Mouse (Mus musculus) megakaryocyte-erythroid progenitor cell, adult 5-6 weeks (primary cell): ENCODE measurements around the gene Fam189a1. TPM values are rescaled to one million over a fixed set of nuclear protein-coding genes. Genes with fewer than 3 reads are reported as not detected.

Experiments used
- ATAC-seq: replicated peaks from 2 replicates; pipeline ENCODE4 v1.8.0; 2016; ENCODE audit warnings: mild to moderate bottlenecking, inconsistent platforms; ENCODE audit not compliant: severe bottlenecking, poor library complexity, low FRiP score, low TSS enrichment
- total RNA-seq, 2 experiments: library from RNA; stranded (forward) in 1 of 2; stranded (reverse) in 1 of 2; fragments of 200-1000, 215-1000 nt in 1 of 2; fragments of >200 nt in 1 of 2; fragmentation: Nextera tagmentation in 1 of 2; gene quantifications; 2 replicates each; pipeline ENCODE4 v1.2.3; 2014 to 2017

Gene Fam189a1
- total RNA-seq, 2 experiments from 2014 or later = not detected

DNA sequence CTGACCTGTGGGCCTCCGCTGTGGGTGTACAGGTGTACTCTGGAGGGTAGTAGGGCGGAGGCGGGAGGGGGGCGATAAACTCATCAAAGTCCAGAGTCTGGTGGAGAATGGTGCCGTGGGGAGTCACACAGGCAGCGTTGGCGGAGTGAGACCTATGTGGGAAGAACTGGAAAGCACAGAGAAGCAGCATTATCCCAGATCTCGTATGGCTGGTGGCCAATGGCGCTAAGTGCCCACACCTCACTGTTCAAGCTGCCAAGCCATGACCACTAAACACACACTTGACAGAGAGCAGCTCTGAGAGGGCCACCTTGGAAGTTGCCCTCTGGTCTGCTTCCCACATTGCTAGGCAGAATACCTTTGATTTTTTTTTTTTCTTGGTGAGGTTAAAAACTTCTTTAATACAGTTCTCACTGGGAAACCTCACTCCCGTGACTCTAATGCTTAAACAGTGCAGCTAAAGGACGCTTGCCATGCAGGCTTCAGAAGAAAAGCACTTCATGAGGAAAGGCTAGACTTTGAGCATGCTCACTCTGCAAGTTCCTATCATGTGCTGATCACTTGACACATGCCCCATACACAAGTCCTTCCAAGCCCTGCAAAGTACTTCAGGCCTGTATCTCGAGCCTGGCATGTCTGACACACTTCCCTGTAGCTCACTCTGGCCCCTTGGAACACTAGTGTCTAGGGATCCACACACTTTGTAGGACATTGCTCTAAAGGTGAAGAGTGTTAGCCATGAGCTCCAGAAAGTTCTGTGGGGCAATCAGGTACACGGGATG is 379.5 kb downstream of the Fam189a1 start:
- ATAC-seq = no peak

DNA sequence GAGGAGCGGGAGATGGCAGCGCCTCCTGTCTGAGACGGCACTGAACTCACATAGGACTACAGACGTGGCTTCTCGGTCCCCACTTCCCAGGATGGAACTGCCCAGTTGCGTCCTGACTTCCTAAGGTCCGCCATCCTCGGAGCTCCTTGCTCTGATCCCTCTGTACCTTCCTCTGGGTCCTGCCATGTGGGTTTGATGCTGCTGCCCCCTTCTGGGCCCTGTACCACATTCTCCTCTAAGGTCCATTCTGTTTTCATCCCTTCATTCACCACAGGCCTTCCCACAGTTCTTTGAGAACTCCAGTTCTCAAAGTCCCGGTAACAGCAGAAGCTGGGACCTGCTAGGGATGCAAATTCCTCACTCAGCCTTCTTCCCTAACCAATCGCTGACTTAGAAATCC is 382.9 kb downstream of the Fam189a1 start:
- no peak for ATAC-seq

DNA sequence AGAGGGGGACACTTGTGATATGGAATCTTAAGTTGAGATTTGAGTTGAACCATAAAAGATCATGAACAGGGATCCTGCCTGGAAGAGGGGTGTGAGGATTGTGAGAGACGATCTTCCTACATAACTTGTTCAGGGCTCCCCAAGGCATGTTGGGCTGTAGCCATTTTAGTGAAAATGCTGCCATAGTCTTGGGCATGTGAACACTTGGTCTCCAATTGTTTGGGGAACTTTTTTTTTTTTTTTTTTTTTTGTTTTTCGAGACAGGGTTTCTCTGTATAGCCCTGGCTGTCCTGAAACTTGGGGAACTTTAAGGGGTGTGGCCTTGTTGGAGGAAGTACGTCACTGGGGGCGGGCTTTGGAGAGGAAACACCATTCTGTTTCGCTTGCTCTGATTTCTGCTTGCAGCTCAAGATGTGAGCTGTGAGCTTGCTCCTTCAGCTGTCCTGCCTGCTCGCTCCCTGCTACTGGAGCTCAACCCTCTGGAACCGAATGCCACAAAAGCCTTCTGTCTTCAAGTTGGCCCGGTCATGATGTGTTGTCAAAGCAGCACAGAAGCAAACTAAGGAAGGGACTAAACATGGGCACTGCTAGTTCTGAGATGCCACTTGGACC is 385.5 kb downstream of the Fam189a1 start:
- no peak for ATAC-seq

DNA sequence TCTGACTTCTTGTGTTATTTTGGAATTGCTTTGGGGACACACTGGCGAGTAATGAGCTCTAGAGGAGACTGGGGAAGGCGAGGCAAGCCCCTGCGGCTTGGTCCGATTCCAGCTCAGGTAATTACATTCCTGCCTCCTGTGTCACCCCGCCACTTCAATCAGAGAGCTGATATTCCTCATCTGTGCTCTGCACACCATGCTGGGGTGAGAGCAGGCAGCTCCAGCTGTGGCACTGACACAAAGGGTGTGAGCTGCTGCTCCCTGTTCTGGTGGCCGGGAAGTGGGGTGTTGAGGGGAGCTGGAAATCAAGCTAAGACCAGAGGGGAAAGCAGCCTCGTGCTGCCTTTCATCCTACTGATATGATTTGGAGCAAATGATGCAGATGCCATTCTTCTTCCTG is 386.6 kb downstream of the Fam189a1 start:
- ATAC-seq = no peak

DNA sequence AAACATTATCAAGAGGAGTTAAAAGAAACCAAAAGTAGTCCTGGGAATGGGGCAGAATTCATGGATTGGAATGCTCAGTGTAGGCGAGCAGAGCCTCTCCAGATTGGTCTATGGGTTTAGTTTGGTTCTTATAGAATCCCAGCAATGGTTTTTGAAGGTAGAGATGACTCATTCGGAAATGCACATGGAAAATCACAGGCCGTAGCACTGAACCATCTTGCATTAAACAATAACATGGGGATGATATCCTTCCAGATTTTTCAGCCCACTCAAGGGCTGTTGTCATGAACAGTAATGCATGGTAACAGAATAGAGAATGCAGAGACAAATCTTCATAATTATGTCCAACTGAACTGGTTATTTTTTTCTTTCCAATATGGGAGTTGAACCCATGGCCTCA is 390.8 kb downstream of the Fam189a1 start:
- ATAC-seq = no peak

DNA sequence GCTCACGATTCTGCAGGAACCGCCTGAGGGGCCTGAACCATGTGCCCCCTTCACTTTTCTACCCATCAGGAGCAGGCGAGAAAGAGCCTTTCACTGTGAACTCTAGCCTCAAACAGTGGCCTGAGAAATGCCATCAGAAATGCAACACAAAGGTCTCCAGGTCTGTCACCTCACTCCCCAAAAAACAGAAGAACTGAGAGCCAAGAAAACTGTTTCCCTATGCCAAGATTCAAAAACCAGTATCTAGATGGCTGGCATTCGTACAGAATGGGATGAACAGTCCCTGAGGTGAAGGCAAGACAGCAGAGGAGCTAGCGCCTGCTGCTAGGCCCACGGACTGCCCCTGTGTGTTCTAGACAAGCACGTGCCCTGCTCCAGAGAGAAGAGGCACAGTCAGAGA is 401.2 kb downstream of the Fam189a1 start:
- no peak for ATAC-seq

DNA sequence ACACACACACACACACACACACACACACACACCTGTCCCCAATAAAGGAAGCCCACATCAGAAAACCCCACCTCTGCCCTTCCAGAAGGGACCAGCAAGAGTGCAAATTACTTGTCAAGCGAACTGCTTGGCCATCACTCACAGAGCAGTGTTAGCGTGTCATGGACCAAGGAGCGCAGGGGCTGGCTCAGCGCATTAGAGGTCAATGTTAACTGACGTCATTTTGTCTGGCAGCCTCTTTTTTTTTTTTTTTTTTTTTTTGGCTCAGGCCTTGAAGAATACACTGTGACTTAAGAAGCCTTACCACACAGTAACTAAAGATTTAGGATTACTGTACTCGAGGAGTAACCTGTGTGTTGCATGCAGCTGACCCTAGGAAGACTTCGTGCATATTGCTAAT is 402.2 kb downstream of the Fam189a1 start:
- ATAC-seq = no peak

DNA sequence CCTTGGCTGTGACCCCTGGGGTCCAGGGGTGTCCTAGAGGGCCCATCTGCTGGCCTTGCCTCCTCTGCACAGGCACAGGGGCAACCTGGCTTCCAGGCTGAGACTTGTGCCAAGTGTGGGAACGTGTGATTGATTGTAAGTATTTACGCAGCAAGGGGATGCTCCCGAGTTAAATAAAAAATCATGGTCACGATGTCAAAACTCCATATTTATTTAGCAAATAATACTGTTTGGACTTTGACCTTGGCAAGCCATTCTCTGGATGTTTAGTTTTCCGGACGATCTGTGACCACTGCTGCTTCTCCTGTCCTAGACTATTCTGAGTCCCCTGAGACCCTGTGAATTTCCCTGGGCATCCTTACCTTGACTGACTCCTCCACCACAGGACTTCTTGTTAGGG is 402.7 kb downstream of the Fam189a1 start:
- ATAC-seq = no peak

DNA sequence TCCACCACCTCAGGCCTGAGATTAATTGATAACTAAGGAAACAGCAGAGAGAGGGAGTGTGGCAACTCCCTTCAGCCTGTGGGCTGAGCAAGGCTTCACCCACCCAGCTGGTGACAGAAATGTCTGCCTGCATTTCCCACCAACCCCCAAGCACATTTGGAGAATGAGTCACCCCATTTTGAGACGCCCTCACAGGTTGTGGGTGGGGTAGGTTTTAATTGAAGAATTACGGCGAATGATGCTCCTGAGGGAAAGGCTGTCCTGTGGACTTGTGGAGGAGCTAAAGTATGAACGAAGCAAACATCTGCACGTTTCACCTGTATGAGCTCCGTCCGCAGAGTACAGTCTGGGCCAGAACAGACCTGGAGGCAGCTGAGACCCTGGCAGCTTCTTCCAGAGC is 404.2 kb downstream of the Fam189a1 start:
- no peak for ATAC-seq

DNA sequence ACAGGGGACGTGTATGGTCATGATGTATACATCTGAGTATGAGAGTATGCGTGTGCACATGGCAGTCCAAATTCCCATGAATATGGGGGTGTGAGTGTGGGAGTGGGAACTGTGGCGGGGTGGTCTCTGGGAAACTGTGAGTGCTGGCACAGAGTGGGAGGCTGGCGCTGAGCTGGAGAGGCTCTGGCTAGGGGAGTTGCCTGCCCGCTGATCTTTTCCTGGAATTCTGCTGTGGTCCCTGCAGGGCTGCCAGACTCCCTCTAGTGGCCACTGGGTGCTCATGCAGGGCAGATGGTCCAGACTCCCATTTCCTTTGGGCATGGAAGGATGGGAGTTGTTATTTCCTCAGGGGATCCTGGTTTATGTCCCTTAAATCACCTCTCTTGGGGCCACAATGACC is 404.9 kb downstream of the Fam189a1 start:
- ATAC-seq = peak; percentile 67

DNA sequence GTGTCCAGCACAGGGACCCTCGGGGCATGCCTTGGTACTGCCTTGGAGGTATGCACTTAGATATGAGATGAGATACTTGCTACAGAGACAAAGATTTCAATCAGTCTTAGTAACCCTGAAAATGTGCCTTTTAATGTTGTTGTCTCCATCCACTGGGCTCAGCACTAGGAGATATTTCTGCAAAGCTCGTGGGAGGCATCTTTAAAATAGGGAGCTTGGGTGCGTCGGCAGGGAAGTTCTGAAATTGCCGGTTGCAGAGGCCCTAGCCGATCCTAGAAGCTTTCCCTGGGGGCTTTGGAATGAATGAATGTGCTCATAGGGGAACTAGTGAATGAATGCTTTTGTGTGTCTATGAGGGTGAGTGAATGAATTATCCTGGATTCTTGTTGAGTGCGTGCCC is 412.8 kb downstream of the Fam189a1 start:
- no peak for ATAC-seq

DNA sequence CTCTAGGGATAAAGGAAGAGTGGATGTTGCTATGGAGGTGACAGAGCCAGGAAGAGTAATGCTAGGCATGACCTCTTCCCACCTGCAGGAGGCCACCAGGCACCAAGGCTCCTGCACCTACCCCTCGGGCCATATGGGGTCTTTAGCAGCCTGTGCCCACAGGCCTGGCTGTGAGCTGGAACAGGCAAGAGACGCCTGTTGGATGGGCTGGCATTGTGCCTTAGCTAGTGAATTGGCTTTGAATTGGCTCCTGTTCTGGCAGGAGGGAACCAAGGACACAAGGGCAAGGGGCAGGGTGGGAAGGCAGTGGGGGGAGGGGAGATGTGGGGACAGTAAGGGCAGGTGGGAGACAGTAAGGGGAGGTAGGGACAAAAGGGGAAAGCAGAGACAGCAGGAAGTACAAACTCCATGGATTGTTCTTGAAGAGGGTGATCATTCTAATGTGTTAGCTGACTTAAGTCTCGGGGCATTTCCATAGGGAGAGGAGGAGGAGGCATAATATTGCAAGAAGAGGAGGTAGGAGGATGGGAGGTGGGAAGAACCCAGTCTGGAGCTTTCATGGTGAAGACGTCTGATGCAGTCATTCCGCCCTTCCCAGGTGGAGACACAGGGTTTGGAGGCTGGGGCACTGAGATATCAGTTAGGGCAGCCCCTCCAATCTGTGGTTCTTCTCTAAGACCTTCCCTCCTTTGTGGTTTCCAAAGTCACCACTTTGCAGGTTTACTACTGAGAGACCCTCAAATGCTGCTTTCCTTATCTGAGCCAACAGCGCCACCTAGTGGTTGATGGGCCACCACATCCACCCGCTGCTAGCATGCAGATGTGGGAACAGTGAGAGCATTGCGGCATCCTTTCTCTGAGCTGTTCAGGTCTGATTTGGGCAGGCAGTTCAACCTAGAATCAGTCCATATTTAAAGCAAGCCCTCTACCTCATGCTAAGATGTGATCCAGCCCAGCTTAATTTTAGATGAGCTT is 414.8 kb downstream of the Fam189a1 start:
- peak; percentile 72 for ATAC-seq

DNA sequence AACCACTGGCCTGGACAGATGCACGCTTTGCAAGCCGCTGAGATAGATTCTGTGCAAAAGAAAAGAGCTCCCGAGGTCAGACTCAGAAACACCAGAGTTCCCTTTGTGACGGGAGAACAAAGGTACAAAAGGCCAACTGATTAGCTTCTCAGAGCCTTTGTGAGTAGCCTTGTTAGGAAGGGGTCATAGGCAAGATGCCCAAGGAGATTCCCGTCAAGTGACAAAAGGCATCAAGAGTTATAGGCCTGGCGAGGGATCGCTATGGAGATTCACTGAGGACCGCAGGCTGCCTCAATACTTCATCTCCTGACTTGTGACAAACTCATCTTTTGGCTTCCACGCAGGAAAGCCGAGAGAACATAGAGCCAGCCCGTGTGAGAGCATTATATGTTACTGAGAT is 417.2 kb downstream of the Fam189a1 start:
- ATAC-seq = no peak

DNA sequence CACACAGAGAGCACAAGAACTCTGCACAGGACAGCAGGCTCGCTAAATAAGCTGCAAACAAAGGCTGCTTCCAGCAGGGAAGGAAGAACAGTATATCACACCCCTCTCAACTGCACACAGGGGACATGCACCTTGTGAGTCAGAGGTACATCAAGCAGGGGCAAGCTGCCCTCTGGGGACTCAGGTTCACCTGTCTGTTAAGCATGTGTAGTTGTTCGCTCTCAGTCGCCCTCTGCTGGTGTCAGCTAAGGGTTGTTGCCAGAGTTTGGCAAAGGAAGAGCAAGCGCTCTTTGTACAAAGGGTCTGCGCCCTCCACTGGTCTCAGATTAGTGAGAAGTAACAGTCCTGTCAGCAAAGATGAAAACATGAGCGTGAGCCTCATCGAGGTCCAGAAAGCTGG is 426.6 kb downstream of the Fam189a1 start:
- no peak for ATAC-seq

DNA sequence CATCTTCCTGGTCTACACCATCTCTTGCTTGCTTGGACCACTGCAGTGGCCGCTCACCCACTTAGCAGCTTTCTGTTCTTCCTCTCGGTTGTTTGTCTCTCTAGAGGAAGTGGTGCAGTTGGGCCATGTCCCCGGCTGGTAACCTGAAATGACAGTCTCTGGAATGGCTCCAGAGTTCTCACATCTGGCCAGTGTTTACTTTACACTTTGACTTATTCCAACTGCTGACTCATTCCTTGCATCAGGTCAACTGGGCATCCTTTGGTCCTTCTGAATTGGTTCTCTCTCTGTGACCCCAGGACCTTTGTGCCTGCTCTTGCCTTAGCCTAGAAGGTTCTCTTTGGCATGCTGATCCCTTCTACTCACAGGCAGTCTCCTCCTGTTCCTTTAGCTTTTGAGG is 427.6 kb downstream of the Fam189a1 start:
- no peak for ATAC-seq

DNA sequence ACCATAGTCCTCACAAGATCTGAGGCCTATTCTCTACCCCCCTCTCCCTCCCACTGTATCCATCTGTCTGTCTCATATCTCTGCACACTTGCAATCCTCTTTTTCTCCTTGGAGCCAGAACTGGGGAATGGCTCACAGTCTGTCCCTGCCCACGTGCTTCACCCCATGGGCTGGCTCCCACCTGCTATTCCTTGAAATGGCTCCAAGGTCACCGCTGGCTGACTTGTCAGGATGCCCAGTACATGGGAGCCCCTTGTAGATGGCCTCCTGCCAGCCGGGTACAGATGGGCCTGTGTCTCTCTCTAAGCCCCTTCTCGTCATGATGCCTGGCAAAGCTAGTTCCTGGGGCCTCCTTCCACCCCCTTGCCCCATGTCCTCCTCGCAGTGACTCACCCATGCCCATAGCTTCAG is 428.2 kb downstream of the Fam189a1 start:
- no peak for ATAC-seq

DNA sequence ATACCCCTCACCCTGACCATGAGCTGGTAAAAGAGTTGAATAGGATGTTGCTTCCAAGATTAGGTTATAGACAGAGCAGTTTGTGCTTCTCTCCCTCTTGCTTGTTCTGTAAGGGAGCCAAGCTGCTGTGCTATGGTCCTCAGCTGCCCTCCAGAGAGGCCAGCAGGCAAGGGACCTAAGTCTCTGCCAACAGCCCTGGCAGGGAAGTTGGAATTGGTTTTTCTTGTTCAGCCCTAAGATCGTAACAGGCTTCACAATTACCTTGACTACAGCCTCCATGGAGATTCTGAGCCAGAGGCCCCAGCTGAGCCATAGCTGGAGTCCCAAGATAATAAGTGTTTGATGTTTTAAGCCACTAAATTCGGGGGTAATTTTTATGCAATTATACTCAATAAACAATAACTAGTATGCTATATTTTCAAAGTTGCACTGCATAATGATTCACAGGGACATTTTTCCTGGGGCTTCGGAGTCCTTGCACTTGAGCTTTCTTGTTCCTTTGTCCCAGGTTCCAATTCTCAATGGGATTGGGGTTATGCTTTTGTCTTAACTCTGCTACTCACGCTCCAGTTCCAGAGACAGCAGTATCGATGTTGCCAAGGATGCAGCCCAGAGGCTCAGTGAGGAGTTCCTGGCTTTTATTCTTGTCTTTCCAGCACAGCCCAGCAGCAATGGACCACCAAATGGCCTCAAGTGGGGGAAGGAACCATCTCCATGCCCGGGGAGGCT is 430.2 kb downstream of the Fam189a1 start:
- no peak for ATAC-seq

DNA sequence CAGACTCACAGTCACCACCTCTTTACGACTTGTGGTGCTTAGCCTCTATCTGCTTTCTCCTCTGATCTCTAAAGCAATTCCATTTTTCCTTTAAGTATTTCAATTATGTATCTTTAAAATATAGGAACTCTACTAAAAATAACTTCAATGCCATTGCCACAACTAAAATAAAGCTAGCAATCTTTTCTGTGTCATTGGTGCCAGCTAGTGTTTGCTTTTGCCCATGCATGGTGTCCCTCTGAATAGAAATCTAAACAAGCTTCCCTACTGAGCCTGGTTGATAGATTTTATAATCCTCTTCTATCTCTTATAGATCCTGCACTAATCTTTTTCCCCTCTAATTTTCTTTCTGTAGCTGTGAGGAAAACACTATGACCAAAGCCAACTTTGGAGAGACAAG is 432.0 kb downstream of the Fam189a1 start:
- ATAC-seq = no peak

DNA sequence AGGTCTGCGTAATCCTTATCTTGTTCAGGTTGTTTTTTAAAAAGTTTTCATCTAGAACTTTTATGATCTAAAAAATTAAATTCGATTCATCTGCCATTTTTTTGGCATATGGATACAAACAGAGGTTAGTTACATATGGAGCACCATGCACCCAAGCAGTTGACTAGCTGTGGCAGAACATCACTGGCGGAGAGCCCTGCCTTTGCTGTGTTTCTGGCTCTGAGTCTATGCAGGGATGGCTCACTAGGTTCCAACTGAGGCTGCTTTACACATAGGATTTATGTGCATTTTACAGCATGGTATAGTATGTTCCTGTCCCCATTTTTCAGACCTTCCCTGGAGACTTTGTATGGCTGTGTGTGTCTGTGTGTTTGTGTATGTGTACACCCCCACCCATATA is 433.1 kb downstream of the Fam189a1 start:
- no peak for ATAC-seq

DNA sequence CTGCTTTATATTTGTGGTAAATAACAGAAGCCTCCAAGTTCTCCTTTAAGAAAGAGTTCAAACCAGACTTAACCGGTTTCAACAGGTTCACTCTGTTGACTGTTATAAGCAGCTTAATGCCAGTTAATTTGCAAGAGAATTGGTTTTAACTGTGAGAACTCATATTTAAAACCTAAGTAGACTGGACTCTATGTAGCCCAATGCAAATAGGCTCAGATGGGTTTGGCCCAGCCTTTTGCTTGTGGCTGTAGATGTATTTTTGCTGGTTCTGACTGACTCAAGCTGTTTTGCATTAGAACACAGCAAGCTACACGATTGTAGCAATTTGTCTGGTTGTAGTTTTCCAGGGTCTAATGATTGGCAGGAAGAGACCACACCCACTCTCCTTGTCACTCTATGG is 440.1 kb downstream of the Fam189a1 start:
- no peak for ATAC-seq
